Mouse (Mus musculus) A20 (cell line): ENCODE data around the gene Gm21394.
"Not testable (repeated sequence)": the region's sequence is repeated elsewhere in the genome, so short reads cannot be mapped to it uniquely, and the experiment has no call there.

Experiments
- DNase-seq: peaks from one replicate; pipeline ENCODE4 v3.0.0-alpha.2; 2011; ENCODE audit warnings: low read depth, low spot score

The Gm21394 gene

GRCm38 (mm10) chrY:84564807-84565206, at the start of gene Gm21394:
Gm21394 (minus strand) TSS chrY:84564907.
- not testable (repeated sequence) for DNase-seq
